Mouse (Mus musculus): ENCODE results near the gene 3110009E18Rik. TPM values are rescaled to one million over a fixed set of nuclear protein-coding genes. Genes with fewer than 3 reads are reported as not detected.
"Not testable (repeated sequence)": the region's sequence is repeated elsewhere in the genome, so short reads cannot be mapped to it uniquely, and the experiment has no call there.

3110009E18Rik gene
- polyA plus RNA-seq, 1 experiment from 2014 or later: 11.9 TPM

- Histone ChIP-seq H3K4me3 (replicated peaks; ENCODE audit: low read length) (no peak overlapping the region), H3K9me3 (replicated peaks; ENCODE audit: control insufficient read depth, low read length) (no peaks in the 10 kb centered on the region), H3K27ac (ENCODE audit: low read length) (peak overlapping the region; percentile 28; the same call in 1 of the 2 replicates), H3K36me3 (ENCODE audit: control insufficient read depth, insufficient read depth, low read length) (no peaks in the 10 kb centered on the region), H3K4me2 (ENCODE audit: low read depth, low read length) (peak overlapping the region; percentile 19; the same call in 1 of the 2 replicates), H3K4me1 (ENCODE audit: control insufficient read depth, insufficient read depth, low read length) (peaks cover 9% of the 10 kb centered on the region; the same call in 1 of the 2 replicates), H3K9ac (ENCODE audit: low read length) (0 out of 2 replicates have a peak overlapping the region, but pooled peaks have one; percentile 16), H3K27me3 (ENCODE audit: control insufficient read depth, insufficient read depth, low read length) (no peaks in the 10 kb centered on the region)
- peak; percentile 82 for ATAC-seq (ENCODE audit: insufficient read depth, low FRiP score)
- WGBS: 18% methylated on average over 7 of the region's 7 CpGs
Measured at GRCm38 (mm10) chr1:120082957-120083585, 37.9 kb upstream of the 3110009E18Rik start.

GRCm38 (mm10) chr1:120083921-120084517, 37.0 kb upstream of the 3110009E18Rik start:
- Histone ChIP-seq H3K4me3 (replicated peaks; ENCODE audit: low read length) (no peak overlapping the region), H3K4me2 (ENCODE audit: low read depth, low read length) (no peak overlapping the region), H3K4me1 (ENCODE audit: control insufficient read depth, insufficient read depth, low read length) (peaks cover 9% of the 10 kb centered on the region; the same call in 1 of the 2 replicates), H3K9me3 (replicated peaks; ENCODE audit: control insufficient read depth, low read length) (no peaks in the 10 kb centered on the region), H3K27me3 (ENCODE audit: control insufficient read depth, insufficient read depth, low read length) (no peaks in the 10 kb centered on the region), H3K9ac (ENCODE audit: low read length) (no peak overlapping the region), H3K27ac (ENCODE audit: low read length) (peak overlapping the region; percentile 34; the same call in 1 of the 2 replicates), H3K36me3 (ENCODE audit: control insufficient read depth, insufficient read depth, low read length) (no peaks in the 10 kb centered on the region)
- no peak for ATAC-seq (ENCODE audit: insufficient read depth, low FRiP score)
- WGBS: 39% methylated on average over 5 of the region's 5 CpGs

GRCm38 (mm10) chr1:120085696-120086095, 35.3 kb upstream of the 3110009E18Rik start:
- no peaks in the 10 kb centered on the region for H3K9me3 ChIP-seq (replicated peaks; ENCODE audit: control insufficient read depth, low read length)
- H3K4me1 ChIP-seq (ENCODE audit: control insufficient read depth, insufficient read depth, low read length): peaks cover 9% of the 10 kb centered on the region; the same call in 1 of the 2 replicates
- 70% methylated on average over 3 of the region's 3 CpGs for WGBS
- no peak for ATAC-seq (ENCODE audit: insufficient read depth, low FRiP score)
- H3K4me3 ChIP-seq (replicated peaks; ENCODE audit: low read length): no peak overlapping the region
- no peaks in the 10 kb centered on the region for H3K27me3 ChIP-seq (ENCODE audit: control insufficient read depth, insufficient read depth, low read length)
- no peaks in the 10 kb centered on the region for H3K36me3 ChIP-seq (ENCODE audit: control insufficient read depth, insufficient read depth, low read length)
- no peak overlapping the region for H3K4me2 ChIP-seq (ENCODE audit: low read depth, low read length)
- no peak overlapping the region for H3K27ac ChIP-seq (ENCODE audit: low read length)
- no peak overlapping the region for H3K9ac ChIP-seq (ENCODE audit: low read length)

DNA sequence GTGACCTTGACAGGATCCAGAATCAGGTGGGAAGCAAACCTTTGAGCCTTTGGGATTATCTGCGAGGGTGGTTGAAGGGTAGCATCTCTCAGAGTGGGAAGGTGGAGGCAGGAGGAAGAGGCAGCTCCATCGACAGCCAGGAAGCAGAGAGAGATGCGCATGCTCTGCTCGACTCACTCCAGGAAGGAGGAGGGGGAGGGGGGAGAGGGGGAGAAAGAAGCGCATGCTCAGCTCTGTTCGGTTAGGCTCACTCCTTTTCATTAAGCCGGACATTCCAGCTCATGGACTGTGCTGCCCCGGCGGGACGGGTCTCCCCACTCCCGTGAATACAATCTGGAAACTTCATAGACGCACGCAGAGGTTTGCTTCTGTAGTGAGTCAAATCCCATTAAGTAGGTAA, 34.3 kb upstream of the 3110009E18Rik start:
- Histone ChIP-seq H3K4me2 (ENCODE audit: low read depth, low read length) (no peak overlapping the region), H3K36me3 (ENCODE audit: control insufficient read depth, insufficient read depth, low read length) (no peaks in the 10 kb centered on the region), H3K9me3 (replicated peaks; ENCODE audit: control insufficient read depth, low read length) (no peaks in the 10 kb centered on the region), H3K27me3 (ENCODE audit: control insufficient read depth, insufficient read depth, low read length) (no peaks in the 10 kb centered on the region), H3K9ac (ENCODE audit: low read length) (no peak overlapping the region), H3K4me1 (ENCODE audit: control insufficient read depth, insufficient read depth, low read length) (peaks cover 9% of the 10 kb centered on the region; the same call in 1 of the 2 replicates), H3K4me3 (replicated peaks; ENCODE audit: low read length) (no peak overlapping the region), H3K27ac (ENCODE audit: low read length) (no peak overlapping the region)
- ATAC-seq (ENCODE audit: insufficient read depth, low FRiP score): no peak
- 66% methylated on average over 13 of the region's 13 CpGs for WGBS

GRCm38 (mm10) chr1:120089180-120089579, 31.8 kb upstream of the 3110009E18Rik start:
- no peaks in the 10 kb centered on the region for H3K9me3 ChIP-seq (replicated peaks; ENCODE audit: control insufficient read depth, low read length)
- ATAC-seq (ENCODE audit: insufficient read depth, low FRiP score): no peak
- H3K4me2 ChIP-seq (ENCODE audit: low read depth, low read length): no peak overlapping the region
- no peak overlapping the region for H3K9ac ChIP-seq (ENCODE audit: low read length)
- H3K4me1 ChIP-seq (ENCODE audit: control insufficient read depth, insufficient read depth, low read length): no peaks in the 10 kb centered on the region
- H3K27me3 ChIP-seq (ENCODE audit: control insufficient read depth, insufficient read depth, low read length): no peaks in the 10 kb centered on the region
- WGBS: 17% methylated on average over 5 of the region's 5 CpGs
- H3K36me3 ChIP-seq (ENCODE audit: control insufficient read depth, insufficient read depth, low read length): no peaks in the 10 kb centered on the region
- no peak overlapping the region for H3K27ac ChIP-seq (ENCODE audit: low read length)
- no peak overlapping the region for H3K4me3 ChIP-seq (replicated peaks; ENCODE audit: low read length)

DNA sequence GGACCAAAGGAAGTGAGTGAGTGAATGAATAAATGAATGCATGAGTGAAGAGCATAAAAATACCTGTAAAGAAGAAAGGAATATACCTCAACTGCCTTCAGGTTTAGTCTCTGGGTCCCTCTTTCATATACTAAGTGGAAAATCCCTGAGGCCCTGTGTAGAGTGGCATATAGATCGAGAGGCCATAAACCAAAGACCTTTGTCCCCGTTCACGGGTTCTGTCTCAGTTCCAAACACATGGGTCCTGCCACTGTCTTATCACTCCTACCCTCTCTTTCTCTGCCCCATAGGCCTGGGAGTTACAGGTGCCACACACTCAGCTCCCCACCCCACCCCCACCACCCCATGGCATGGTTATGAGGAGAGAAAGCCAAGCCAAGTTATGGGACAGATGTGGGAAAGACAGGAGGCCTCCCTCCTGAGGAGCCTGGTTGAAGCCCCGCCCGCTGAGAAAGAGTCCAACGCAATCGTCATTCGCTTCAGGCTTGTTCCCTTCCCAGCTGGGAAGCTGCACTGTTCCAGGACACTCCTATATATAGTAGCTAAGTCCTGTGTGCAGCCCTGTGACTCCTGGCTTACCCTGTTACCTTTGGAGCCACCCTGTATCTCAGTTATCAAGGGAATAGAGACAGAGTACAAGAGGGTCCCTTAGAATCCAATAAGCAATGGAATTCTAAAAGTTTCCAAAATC, 30.0 kb upstream of the 3110009E18Rik start:
- H3K9me3 ChIP-seq (replicated peaks; ENCODE audit: control insufficient read depth, low read length): no peaks in the 10 kb centered on the region
- no peak overlapping the region for H3K4me3 ChIP-seq (replicated peaks; ENCODE audit: low read length)
- H3K36me3 ChIP-seq (ENCODE audit: control insufficient read depth, insufficient read depth, low read length): no peaks in the 10 kb centered on the region
- no peak overlapping the region for H3K27ac ChIP-seq (ENCODE audit: low read length)
- ATAC-seq (ENCODE audit: insufficient read depth, low FRiP score): peak; percentile 65
- no peaks in the 10 kb centered on the region for H3K4me1 ChIP-seq (ENCODE audit: control insufficient read depth, insufficient read depth, low read length)
- H3K9ac ChIP-seq (ENCODE audit: low read length): no peak overlapping the region
- 81% methylated on average over 8 of the region's 8 CpGs for WGBS
- H3K27me3 ChIP-seq (ENCODE audit: control insufficient read depth, insufficient read depth, low read length): no peaks in the 10 kb centered on the region
- H3K4me2 ChIP-seq (ENCODE audit: low read depth, low read length): no peak overlapping the region

DNA sequence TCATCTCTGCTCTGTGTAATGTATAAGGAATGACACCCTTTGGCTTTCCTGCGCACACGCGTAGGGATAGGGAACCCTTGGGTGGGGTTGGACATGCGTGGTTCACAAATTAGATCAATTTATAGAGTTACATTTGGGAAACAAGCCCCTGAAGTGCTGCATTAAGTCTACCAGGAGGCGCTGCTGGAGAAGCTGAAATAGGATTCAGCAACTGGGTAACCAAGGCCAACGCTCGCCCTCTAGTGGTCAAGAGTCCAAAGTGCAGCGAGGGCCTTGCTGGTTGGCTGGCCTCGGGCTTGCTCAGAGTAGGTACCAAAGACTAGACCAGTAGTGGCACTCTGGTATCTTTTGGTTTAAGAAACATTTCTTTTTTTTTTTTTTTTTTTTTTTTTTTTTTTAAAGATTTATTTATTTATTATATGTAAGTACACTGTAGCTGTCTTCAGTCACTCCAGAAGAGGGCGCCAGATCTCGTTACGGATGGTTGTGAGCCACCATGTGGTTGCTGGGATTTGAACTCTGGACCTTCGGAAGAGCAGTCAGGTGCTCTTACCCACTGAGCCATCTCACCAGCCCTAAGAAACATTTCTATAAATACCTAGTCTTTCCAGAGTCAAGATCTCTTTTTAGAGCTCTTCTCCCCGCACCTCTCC, 27.4 kb upstream of the 3110009E18Rik start:
- peak; percentile 38; the same call in 1 of the 2 replicates for ATAC-seq (ENCODE audit: insufficient read depth, low FRiP score)
- not testable (repeated sequence) for H3K27me3 ChIP-seq (ENCODE audit: control insufficient read depth, insufficient read depth, low read length); H3K36me3 ChIP-seq (ENCODE audit: control insufficient read depth, insufficient read depth, low read length); H3K4me3 ChIP-seq (replicated peaks; ENCODE audit: low read length); H3K4me2 ChIP-seq (ENCODE audit: low read depth, low read length); H3K9ac ChIP-seq (ENCODE audit: low read length); H3K27ac ChIP-seq (ENCODE audit: low read length); H3K4me1 ChIP-seq (ENCODE audit: control insufficient read depth, insufficient read depth, low read length); H3K9me3 ChIP-seq (replicated peaks; ENCODE audit: control insufficient read depth, low read length)
- 57% methylated on average over 11 of the region's 14 CpGs for WGBS

DNA sequence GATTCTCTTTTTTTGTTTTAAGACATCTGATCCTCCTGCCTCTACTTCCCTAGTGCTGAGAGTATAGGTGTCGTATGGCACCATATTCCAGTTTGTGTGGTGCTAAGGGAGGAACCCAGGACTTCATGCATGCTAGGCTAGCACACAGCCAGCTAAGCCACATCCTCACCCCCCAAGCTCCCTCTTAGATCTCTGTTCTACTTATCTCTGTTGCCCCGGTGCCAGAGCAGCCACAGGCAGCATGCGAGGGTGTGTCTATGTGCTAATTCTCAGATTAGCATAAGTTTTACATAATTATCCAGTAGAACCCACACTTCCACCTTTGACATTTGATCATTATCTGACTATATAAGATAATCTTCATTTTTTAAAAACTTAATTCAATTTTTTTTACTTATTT, 26.1 kb upstream of the 3110009E18Rik start:
- H3K4me2 ChIP-seq (ENCODE audit: low read depth, low read length): no peak overlapping the region
- H3K4me1 ChIP-seq (ENCODE audit: control insufficient read depth, insufficient read depth, low read length): no peaks in the 10 kb centered on the region
- H3K27ac ChIP-seq (ENCODE audit: low read length): no peak overlapping the region
- H3K27me3 ChIP-seq (ENCODE audit: control insufficient read depth, insufficient read depth, low read length): no peaks in the 10 kb centered on the region
- no peaks in the 10 kb centered on the region for H3K36me3 ChIP-seq (ENCODE audit: control insufficient read depth, insufficient read depth, low read length)
- ATAC-seq (ENCODE audit: insufficient read depth, low FRiP score): no peak
- no peak overlapping the region for H3K9ac ChIP-seq (ENCODE audit: low read length)
- H3K9me3 ChIP-seq (replicated peaks; ENCODE audit: control insufficient read depth, low read length): no peaks in the 10 kb centered on the region
- 67% methylated on average over 3 of the region's 3 CpGs for WGBS
- no peak overlapping the region for H3K4me3 ChIP-seq (replicated peaks; ENCODE audit: low read length)

GRCm38 (mm10) chr1:120098327-120098726, 22.7 kb upstream of the 3110009E18Rik start:
- Histone ChIP-seq H3K27ac (ENCODE audit: low read length) (no peak overlapping the region), H3K9me3 (replicated peaks; ENCODE audit: control insufficient read depth, low read length) (no peaks in the 10 kb centered on the region), H3K4me3 (replicated peaks; ENCODE audit: low read length) (no peak overlapping the region), H3K9ac (ENCODE audit: low read length) (no peak overlapping the region), H3K4me1 (ENCODE audit: control insufficient read depth, insufficient read depth, low read length) (no peaks in the 10 kb centered on the region), H3K4me2 (ENCODE audit: low read depth, low read length) (no peak overlapping the region), H3K36me3 (ENCODE audit: control insufficient read depth, insufficient read depth, low read length) (no peaks in the 10 kb centered on the region), H3K27me3 (ENCODE audit: control insufficient read depth, insufficient read depth, low read length) (no peaks in the 10 kb centered on the region)
- ATAC-seq (ENCODE audit: insufficient read depth, low FRiP score): no peak
- 12% methylated on average over 7 of the region's 7 CpGs for WGBS
